Mouse (Mus musculus): Measurements from ENCODE around the gene Ccl22.

Gene Ccl22

DNA sequence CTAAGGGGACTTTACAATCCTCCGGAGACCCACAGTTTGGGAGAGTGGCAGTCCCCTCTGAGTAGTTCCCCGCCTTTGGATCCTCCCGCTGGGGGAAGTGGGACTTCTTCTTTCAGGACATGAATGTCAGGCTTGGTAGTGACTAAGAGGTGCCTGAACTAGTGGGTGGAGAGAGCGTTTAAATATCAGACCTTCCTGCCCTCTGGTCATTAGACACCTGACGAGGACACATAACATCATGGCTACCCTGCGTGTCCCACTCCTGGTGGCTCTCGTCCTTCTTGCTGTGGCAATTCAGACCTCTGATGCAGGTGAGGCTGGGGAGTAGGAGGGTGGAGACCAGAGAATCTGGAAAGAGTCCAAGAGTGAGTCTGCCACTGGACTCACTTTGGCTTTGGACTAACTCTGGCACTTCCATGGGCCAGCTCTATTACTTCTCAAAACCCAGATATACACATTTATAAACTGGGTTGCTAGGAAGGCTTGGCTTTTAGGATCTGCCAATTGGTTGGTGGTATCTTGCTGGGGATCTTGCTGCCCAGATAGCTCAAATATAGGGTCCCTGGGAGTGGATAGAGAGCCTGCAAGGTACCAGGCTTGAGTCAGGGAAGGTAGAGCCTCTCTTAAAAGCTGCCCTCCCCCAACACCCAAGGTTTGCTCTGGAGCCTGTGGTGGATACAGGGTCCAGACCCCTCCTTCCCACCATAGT, at the start of gene Ccl22:
Ccl22 (plus strand) TSS at position 115 of the 709 bp plus-strand sequence.
- no peak for DNase-seq (ENCODE audit: extremely low spot score)

DNA sequence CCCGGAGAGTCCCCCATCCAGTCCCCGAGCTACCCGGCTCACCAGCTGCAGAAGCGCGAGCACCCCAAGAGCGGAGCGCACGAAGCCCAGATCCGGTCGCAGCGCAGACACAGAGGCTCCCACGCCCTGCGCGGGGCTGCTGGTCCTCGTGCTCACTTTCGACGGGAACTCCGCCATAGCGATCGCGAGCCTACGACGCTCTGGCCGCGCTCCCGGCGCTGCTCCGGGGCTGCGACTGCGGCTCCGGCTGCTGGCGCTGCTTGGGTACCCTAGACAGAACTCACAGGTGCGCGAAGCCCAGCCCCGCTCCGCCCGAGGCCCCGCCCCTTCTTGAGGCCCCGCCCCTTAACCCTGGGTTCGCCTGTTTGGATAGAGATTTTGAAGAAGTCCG, 49.4 kb upstream of the Ccl22 start, which contains the start of gene Pllp:
Pllp (minus strand) TSS at position 285 of the 391 bp plus-strand sequence.
- peak; percentile 61 for DNase-seq (ENCODE audit: extremely low spot score)

DNA sequence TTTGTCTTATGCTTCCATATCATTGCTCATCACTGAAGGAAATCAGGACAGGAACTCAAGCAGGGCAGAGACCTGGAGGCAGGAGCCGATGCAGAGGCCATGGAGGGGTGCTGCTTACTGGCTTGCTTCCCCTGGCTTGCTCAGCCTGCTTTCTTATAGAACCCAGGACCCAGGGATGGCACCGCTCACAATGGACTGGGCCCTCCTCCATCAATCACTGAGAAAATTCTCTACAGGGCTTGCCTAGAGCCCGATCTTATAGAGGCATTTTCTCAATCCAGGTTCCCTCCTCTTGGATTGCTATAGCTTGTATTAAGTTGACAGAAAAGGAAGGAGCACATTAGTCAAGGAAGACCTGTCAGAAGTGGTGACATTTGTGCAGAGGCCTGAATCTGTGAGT, 48.8 kb upstream of the Ccl22 start:
- no peak for DNase-seq (ENCODE audit: extremely low spot score)

DNA sequence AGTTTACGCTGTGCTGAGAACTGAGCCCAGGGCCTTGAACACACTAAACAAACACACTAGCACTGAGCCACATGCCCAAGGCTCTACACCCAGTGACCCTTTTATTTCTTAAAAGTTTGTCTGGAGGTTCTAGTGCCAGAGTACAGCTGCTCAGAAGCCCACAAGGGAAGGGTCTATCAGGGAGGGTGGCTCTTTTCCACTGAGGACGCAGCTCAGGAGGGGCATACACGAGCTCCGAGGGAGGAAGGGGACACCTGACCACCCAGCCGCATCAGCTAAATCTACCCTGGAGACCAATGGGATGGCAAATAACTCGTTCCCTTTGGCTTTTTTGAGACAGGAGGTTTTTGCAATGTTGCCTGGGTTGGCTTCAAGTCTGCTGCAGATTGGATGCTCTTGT, 47.4 kb upstream of the Ccl22 start:
- DNase-seq (ENCODE audit: extremely low spot score): no peak

DNA sequence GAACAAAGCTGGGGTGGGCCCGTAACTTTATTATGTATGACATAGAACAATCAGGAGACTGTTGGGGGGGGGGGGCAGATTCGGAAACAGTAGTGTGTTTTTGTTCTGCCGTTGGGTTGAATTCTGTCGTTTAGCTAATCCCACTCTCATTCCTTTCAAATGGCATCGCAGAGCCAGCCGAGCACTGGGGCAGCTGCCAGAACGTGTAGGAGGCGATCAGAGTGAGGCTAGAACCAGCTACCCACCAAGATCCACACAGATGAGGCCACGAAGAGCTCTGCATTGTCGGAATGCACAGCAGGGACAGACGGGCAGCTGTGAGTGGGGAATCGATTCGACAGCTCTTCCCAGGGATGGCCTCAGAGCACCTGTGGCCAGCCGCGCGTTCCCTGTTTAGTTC, 46.0 kb upstream of the Ccl22 start:
- DNase-seq (ENCODE audit: extremely low spot score): no peak

DNA sequence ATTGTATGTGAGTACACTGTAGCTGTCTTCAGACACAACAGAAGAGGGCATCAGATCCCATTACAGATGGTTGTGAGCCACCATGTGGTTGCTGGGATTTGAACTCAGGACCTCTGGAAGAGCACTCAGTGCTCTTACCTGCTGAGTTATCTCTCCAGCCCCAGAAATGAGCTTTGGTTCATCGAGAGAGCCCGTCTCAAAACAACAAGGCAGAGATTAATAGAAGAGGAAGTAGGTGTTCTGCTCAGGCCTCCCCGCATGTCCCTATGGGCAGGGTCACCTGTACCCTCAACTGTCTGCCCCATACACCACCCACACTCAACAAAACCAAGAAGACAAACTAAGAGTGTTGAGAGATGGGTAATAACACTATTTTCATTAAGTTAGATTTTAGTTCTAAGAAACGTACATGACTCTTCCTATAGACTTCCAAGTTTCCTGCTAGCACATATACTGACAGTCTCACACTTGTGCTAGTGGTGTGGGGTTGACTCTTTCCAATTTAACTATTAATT, 44.9 kb upstream of the Ccl22 start:
- DNase-seq (ENCODE audit: extremely low spot score): no peak

DNA sequence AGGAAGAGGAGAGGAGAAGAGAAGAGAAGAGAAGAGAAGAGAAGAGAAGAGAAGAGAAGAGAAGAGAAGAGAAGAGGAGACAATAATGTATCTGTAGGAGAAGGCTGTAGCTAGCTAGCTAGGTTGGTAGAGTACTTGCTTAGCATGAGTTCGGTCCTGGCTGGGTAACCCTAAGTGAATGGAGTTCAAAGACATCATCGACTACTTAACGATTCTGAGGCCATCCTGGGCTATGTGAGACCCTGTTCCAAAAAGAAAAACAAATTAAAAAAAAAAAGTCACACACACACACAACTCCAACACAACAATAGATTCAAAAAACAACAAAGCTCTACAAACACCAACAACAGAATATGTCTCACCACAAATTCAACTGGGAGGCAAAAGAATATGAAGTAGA, 43.2 kb upstream of the Ccl22 start:
- DNase-seq (ENCODE audit: extremely low spot score): no peak

DNA sequence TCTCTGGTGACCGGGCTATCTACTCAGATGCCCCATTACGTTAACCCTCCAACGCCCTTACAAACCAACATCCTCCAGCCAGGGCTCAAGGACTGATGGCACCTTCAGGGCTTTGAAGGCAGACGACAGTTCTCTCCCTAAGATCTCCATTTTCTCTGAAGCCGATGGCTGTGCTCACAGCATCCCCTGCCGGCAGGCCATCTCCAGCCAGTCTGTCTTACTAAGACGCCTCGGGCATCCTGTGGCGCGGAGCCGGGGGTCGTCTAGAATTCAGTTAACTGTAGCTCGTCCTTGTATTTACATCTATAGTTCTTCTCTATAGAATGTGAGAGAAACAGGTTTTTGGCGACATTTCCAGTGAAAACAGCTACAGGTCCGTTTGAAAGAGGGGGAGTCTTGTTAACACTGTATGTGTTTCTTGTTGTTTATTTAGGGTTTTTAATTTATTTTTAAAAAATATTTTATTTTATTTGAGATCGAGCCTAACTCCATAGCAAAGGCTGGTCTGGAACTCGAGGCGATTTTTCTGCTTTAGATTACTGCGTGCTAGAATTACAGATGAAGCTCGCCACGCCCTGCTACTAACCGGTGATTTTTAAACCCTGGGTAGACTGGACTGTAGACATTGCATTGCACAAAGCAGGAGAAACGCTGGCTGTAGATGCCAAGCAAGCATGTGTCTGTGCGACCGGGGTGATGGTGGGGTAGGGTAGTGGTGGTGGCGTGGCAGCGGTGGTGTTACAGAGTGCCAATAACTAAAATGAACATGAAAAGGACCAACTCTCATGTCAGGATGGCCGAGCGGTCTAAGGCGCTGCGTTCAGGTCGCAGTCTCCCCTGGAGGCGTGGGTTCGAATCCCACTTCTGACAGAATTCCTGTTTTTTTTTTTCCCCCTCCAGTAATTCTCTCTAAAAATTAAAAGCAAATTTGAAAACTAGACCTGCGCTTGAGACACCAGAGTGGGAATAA, 42.3 kb upstream of the Ccl22 start:
- peak; percentile 92 for DNase-seq (ENCODE audit: extremely low spot score)

DNA sequence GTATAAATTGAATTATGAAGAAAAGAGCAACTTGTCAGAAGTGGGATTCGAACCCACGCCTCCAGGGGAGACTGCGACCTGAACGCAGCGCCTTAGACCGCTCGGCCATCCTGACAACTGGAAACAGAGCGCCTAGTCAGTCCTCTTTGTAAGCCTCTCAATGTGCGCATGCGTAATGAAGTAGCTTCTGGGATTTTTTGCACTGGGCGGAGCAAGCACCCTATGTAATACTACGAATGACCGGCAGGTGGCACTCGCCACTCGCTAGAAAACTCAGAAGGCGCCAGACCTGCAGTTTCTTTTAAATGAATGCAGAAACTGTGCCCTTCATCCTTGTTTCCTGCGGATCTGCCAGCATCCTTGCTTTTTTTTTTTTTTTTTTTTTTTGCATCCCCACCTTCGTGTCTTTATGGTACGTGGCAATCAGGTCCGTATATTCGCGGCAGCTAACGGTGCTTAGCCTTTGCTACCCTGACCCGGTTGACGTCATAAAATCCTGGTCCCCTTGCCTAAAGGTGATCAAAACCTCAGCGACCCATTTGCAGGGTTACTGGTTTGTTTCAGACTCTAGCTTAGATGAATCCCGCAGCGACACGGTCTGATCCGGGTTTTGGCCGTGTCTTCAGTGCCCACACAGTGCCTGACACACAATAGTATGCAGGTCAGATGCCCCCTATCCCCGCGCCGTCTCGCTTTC, 41.3 kb upstream of the Ccl22 start:
- DNase-seq (ENCODE audit: extremely low spot score): peak; percentile 100

DNA sequence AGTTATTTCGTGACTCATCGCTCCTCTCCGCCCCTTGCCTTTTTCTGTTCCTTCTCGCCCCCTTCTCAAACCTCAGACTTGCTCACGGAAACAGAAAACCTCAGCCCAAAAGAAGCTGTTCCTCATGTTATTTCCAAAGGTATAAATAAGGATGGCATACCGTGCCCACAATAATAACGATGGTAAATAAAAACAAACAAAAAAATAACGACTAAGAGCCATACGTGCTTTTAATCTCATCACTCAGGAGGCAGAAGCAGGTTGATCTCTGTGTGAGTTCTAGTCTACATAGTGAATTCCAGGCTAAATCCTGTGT, 40.8 kb upstream of the Ccl22 start:
- no peak for DNase-seq (ENCODE audit: extremely low spot score)

DNA sequence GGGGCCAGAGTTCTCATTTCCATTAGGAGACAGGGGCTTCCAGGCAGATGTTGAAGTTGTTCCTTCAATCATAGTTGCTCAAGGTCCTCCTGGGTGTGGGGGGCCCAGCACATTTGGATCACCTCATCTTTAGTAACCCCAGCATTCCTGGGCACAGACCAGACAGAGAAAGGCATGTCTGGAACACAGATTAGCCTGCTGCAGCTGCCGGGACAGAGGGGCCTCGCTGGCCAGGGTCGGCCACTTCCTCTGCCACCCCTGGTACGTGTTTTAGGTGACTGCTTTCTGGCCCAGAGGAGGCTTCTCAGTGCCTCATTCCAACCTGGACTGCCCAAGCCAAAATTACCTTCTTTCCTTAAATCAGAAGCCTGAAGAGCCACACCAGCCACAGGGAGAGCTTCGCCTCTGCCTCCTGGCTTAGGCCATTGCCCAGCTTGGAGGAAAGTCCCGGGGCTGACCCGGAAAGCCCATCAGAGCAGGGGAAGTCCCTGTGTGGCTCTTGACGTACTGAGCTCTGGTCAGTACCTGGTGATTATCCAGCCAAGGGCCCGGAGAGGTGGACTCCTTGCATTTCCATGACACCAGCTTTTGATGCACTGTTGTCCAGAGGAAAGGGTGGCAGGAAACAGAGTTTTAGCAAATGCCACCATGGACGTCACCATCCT, 39.7 kb upstream of the Ccl22 start:
- no peak for DNase-seq (ENCODE audit: extremely low spot score)

DNA sequence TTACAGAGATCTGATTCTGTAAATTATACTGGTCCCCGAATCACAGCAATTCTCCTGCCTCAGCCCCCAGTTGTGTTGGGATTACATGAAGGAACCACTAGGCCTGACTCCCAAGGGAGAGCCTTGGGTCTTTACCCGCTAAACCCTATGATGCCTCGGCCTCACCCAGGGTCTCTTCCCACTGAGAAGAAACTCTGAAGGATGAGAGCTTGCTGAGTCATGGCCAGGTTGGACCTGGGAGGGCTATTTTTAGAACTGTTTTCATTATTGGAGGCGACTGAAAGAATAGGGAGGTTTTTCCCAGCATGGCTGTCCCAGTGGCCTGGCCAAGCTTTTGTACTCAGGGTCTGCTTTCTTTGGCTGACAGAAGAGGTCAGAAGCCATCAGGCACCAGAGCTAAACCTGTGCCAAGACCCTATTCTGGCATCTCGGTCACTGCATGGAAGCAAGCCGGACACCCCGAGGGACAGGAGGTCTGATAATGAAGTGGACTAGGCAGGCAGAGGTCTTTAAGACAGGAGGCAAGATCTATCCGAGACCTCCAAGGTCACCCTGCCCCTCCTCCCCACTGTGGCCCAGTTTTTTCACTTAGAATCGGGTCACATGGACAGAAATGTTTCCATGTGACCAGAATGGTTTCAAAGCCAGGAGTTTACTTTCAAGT, 38.5 kb upstream of the Ccl22 start:
- DNase-seq (ENCODE audit: extremely low spot score): no peak

DNA sequence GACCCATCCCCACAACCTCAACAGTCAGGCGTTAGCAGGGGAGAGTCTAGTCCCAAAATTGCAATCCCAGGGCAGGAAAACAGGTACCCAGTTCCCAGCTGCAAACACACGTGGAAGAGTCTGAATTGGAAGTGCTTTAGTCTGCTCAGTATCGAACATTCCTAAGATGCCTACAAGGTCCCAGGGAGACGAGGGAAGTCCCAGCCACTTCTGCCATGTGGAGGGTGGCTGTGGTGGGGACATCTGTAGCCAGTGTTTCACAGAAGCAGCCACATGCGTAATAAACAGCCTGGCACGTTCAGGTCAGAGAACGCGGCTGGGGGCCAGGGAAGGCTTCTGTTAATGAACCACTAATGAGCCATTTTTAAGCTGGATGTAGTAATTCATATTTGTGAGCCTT, 35.1 kb upstream of the Ccl22 start:
- no peak for DNase-seq (ENCODE audit: extremely low spot score)

DNA sequence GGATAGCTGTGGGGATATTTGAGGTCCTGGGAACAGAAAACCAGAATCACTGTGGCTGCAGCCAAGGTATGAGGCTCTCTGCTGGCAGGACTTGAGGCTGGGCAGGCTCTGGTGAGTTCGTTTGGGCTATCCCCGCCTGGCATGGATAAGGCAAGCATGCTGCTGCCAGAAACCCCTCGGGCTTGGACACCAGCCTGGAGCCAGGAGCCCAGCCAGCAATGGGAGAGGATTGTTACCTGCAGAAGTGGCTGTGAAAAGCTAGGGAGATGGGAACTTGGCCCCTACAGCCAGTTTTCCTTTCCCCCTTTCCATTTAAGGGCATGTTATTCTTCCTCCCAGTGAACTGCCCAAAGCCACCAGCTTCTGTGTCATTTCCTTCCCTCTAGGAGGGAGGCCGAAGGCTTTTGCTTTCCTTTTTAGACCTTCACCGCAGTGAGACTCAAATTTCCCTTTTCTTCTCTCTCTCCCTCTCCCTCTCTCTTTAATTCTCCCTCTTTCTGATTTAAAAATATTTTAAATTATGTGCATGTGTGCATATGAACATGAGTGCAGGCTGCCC, 34.2 kb upstream of the Ccl22 start:
- DNase-seq (ENCODE audit: extremely low spot score): no peak

DNA sequence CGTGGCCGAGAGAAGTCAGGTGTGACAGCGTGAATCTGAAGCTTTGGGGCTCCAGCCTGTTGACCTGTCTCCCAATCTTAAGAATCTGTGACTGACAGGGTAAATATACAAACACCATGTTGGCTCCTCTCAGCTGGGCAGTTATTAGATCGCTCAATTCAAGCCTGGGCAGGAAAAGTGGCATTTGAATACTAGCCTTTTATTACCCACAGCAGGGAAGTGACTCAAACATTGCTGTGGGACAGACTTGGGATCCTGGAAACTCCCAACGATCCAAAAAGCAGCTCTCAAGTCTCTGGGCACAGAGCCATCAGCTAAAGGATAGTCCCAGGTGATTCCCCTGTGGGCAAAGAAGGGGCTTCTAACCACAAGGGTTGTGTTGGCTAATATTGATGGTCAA, 30.8 kb upstream of the Ccl22 start:
- no peak for DNase-seq (ENCODE audit: extremely low spot score)

DNA sequence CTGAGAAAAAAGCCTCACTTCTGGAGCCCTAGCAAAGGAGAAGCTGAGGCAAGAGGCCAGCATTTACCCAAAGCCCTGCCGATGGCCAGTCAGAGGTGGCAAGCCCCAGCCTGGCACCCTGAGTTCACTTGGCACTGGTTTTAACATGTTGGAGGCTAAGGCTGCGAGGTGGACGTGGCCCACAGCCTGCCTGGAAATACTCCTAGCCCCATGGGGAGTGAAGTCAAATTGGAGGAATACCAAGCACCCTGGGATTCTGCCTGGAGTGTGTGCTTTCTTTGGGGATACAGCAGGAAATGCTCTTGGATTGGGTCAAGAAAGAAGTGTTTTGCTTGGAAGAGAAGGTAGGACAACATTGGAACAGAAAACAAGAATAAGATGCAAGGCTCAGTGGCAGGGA, 29.5 kb upstream of the Ccl22 start:
- DNase-seq (ENCODE audit: extremely low spot score): no peak

DNA sequence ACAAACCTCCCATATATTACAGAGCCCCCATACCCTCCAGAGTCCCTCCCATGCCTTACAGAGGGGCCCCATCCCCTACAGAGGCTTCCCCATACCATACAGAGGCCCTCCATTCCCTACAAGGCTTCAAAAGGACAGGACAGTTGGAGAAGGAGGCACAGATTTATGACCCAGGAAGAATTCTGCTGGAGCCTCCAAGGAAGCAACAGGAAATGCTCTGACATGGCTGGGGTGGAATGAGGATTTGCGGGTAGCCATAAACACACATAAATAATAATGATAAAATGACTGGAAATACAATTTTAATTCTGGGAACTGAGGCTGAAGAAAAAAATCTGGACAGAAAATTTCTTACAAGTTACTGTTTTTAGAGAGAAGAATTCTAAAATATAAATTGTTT, 28.5 kb upstream of the Ccl22 start:
- DNase-seq (ENCODE audit: extremely low spot score): no peak

DNA sequence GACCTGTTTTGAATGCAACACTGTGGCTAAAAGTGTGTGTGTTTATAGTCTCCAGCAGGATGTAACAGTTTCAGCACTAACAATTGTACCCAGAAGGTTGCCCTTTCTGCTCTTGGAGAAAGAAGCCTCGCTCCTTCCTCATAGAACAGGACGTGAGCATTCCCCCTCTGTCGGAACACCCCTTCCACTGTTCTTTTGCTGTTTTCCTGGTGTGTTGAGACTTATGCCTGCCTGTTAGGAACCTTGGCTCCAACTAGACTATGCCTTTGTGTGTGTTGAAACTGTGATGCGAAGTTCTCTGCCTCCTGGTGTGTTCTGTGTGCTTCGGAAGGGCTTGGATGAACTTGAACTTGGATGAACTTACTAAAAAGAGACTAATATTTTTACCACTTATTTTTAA, 19.4 kb upstream of the Ccl22 start:
- DNase-seq (ENCODE audit: extremely low spot score): no peak

DNA sequence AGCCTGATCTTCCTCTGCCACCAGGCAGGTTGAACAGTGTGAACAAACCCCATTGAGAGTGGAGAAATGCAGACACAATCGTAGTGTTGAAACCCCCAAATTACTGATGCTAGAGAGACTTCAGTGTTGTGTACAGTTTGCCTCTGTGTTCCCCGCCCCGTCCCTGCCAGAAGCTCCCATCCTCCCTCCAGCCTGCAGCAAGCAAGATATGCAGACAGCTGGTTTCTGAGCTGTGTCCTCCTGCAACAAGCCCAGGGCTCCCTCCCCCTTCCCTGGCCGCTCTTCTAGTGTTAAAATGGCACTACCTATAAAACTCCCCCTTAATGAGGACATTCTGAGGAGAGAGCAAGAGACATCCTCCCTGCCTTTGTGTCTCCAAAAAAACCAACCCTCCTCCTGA, 16.1 kb upstream of the Ccl22 start:
- DNase-seq (ENCODE audit: extremely low spot score): no peak

DNA sequence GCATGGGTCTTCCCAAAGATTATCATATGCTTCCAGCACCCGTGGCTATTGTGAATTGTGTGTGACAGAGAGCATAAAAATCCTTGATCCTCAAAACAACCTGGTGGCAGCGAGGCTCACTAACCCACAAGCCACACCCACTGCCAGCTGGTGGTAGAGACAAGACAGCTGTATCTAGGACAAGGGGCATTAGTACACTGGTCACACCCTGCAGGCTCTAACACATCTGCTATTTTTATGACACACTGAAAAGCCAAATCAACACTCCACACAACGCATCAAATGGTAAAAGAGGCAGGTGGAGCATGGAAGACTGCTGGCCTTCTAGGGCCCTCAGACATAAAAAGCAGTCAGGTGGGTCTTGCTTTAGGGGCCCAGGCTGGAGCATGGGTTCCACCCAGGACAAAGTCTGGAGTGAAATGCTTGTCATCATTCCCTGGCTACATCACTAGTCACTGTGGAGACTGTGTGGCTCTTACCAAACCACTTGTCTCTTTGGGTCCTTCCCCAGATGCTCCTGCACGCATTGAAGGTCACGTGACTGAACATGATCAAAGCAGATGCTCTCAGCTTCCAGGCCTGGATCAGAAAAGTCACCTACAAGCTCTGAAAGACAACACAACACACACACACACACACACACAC, 11.4 kb upstream of the Ccl22 start:
- no peak for DNase-seq (ENCODE audit: extremely low spot score)

Measured in embryo, embryonic 9.5 days (tissue).